Mouse (Mus musculus): ENCODE data around the gene F7.

The F7 gene

GRCm38 (mm10) chr8:13037569-13037968, 11.7 kb downstream of the F7 start:
- no peak for TF ChIP-seq CTCF (conservative IDR thresholded peaks at IDR 0.05; ENCODE audit: low read length)
- no peak for TF ChIP-seq POU5F1 (IDR thresholded peaks at IDR 0.05; ENCODE audit: borderline replicate concordance, low read length)
- no peak for TF ChIP-seq NANOG (IDR thresholded peaks at IDR 0.05; ENCODE audit: borderline replicate concordance, low read length)
- H3K36me3 ChIP-seq (ENCODE audit: insufficient read depth, low read length) = no peaks in the 10 kb centered on the region
- H3K4me3 ChIP-seq (replicated peaks; ENCODE audit: low read length) = no peak overlapping the region
- no peaks in the 10 kb centered on the region for H3K27me3 ChIP-seq (ENCODE audit: insufficient read depth, low read length)
- no peaks in the 10 kb centered on the region for H3K9me3 ChIP-seq (ENCODE audit: low read length)
- 0 out of 2 replicates have a peak, but pooled peaks cover 5% of the 10 kb centered on the region for H3K4me1 ChIP-seq (replicated peaks; ENCODE audit: low read depth, low read length)

GRCm38 (mm10) chr8:13039054-13039453, 13.2 kb downstream of the F7 start:
- H3K4me3 ChIP-seq (replicated peaks; ENCODE audit: low read length) = no peak overlapping the region

GRCm38 (mm10) chr8:13041459-13041858, 15.6 kb downstream of the F7 start:
- Histone ChIP-seq H3K36me3 (ENCODE audit: insufficient read depth, low read length) (no peaks in the 10 kb centered on the region), H3K4me3 (replicated peaks; ENCODE audit: low read length) (no peak overlapping the region), H3K27me3 (ENCODE audit: insufficient read depth, low read length) (no peaks in the 10 kb centered on the region), H3K9me3 (ENCODE audit: low read length) (no peaks in the 10 kb centered on the region), H3K4me1 (replicated peaks; ENCODE audit: low read depth, low read length) (no peaks in the 10 kb centered on the region)
- TF ChIP-seq NANOG (IDR thresholded peaks at IDR 0.05; ENCODE audit: borderline replicate concordance, low read length) (no peak), POU5F1 (IDR thresholded peaks at IDR 0.05; ENCODE audit: borderline replicate concordance, low read length) (no peak), CTCF (conservative IDR thresholded peaks at IDR 0.05; ENCODE audit: low read length) (no peak)

More at GRCm38 (mm10) chr8:13039054-13039453, 13.2 kb downstream of the F7 start:
- no peak for TF ChIP-seq NANOG (IDR thresholded peaks at IDR 0.05; ENCODE audit: borderline replicate concordance, low read length)
- no peak for TF ChIP-seq POU5F1 (IDR thresholded peaks at IDR 0.05; ENCODE audit: borderline replicate concordance, low read length)
- no peak for TF ChIP-seq CTCF (conservative IDR thresholded peaks at IDR 0.05; ENCODE audit: low read length)
- no peaks in the 10 kb centered on the region for H3K27me3 ChIP-seq (ENCODE audit: insufficient read depth, low read length)
- H3K4me1 ChIP-seq (replicated peaks; ENCODE audit: low read depth, low read length) = no peaks in the 10 kb centered on the region
- no peaks in the 10 kb centered on the region for H3K9me3 ChIP-seq (ENCODE audit: low read length)
- no peaks in the 10 kb centered on the region for H3K36me3 ChIP-seq (ENCODE audit: insufficient read depth, low read length)

- Histone ChIP-seq H3K4me1 (replicated peaks; ENCODE audit: low read depth, low read length) (peaks cover 5% of the 10 kb centered on the region), H3K4me3 (replicated peaks; ENCODE audit: low read length) (no peak overlapping the region), H3K36me3 (ENCODE audit: insufficient read depth, low read length) (no peaks in the 10 kb centered on the region), H3K27me3 (ENCODE audit: insufficient read depth, low read length) (no peaks in the 10 kb centered on the region), H3K9me3 (ENCODE audit: low read length) (peaks cover 12% of the 10 kb centered on the region)
- TF ChIP-seq NANOG (IDR thresholded peaks at IDR 0.05; ENCODE audit: borderline replicate concordance, low read length) (no peak), POU5F1 (IDR thresholded peaks at IDR 0.05; ENCODE audit: borderline replicate concordance, low read length) (no peak), CTCF (conservative IDR thresholded peaks at IDR 0.05; ENCODE audit: low read length) (no peak)
These were observed 21.8 kb downstream of the F7 start for GRCm38 (mm10) chr8:13047652-13048051.

GRCm38 (mm10) chr8:13050550-13050949, 24.7 kb downstream of the F7 start:
- peaks cover 12% of the 10 kb centered on the region for H3K9me3 ChIP-seq (ENCODE audit: low read length)
- H3K36me3 ChIP-seq (ENCODE audit: insufficient read depth, low read length) = no peaks in the 10 kb centered on the region
- no peaks in the 10 kb centered on the region for H3K27me3 ChIP-seq (ENCODE audit: insufficient read depth, low read length)
- TF ChIP-seq POU5F1 (IDR thresholded peaks at IDR 0.05; ENCODE audit: borderline replicate concordance, low read length) = no peak
- peak; percentile 93 for TF ChIP-seq NANOG (IDR thresholded peaks at IDR 0.05; ENCODE audit: borderline replicate concordance, low read length)
- TF ChIP-seq CTCF (conservative IDR thresholded peaks at IDR 0.05; ENCODE audit: low read length) = no peak
- H3K4me1 ChIP-seq (replicated peaks; ENCODE audit: low read depth, low read length) = peaks cover 8% of the 10 kb centered on the region
- H3K4me3 ChIP-seq (replicated peaks; ENCODE audit: low read length) = no peak overlapping the region

- TF ChIP-seq POU5F1 (IDR thresholded peaks at IDR 0.05; ENCODE audit: borderline replicate concordance, low read length) = no peak
- no peak for TF ChIP-seq CTCF (conservative IDR thresholded peaks at IDR 0.05; ENCODE audit: low read length)
- no peak for TF ChIP-seq NANOG (IDR thresholded peaks at IDR 0.05; ENCODE audit: borderline replicate concordance, low read length)
- H3K4me1 ChIP-seq (replicated peaks; ENCODE audit: low read depth, low read length) = peaks cover 13% of the 10 kb centered on the region; the same call in 1 of the 2 replicates
- no peaks in the 10 kb centered on the region for H3K9me3 ChIP-seq (ENCODE audit: low read length)
- no peaks in the 10 kb centered on the region for H3K36me3 ChIP-seq (ENCODE audit: insufficient read depth, low read length)
- no peaks in the 10 kb centered on the region for H3K27me3 ChIP-seq (ENCODE audit: insufficient read depth, low read length)
- H3K4me3 ChIP-seq (replicated peaks; ENCODE audit: low read length) = no peak overlapping the region
These were observed 31.5 kb downstream of the F7 start for GRCm38 (mm10) chr8:13057351-13057750.

- Histone ChIP-seq H3K4me3 (replicated peaks; ENCODE audit: low read length) (peak within 1 kb of the TSS; percentile 10; the same call in 1 of the 2 replicates), H3K36me3 (ENCODE audit: insufficient read depth, low read length) (no peaks in the 10 kb centered on the region), H3K27me3 (ENCODE audit: insufficient read depth, low read length) (0 out of 2 replicates have a peak, but pooled peaks cover 5% of the 10 kb centered on the region), H3K9me3 (ENCODE audit: low read length) (no peaks in the 10 kb centered on the region), H3K4me1 (replicated peaks; ENCODE audit: low read depth, low read length) (peaks cover 11% of the 10 kb centered on the region; the same call in 1 of the 2 replicates)
- TF ChIP-seq NANOG (IDR thresholded peaks at IDR 0.05; ENCODE audit: borderline replicate concordance, low read length) = no peak
- TF ChIP-seq POU5F1 (IDR thresholded peaks at IDR 0.05; ENCODE audit: borderline replicate concordance, low read length) = no peak
- no peak for TF ChIP-seq CTCF (conservative IDR thresholded peaks at IDR 0.05; ENCODE audit: low read length)
These were observed 34.8 kb downstream of the F7 start, which contains the start of gene Proz for GRCm38 (mm10) chr8:13060441-13061150. Proz (plus strand) TSS chr8:13060914.

GRCm38 (mm10) chr8:13063112-13063511, 37.3 kb downstream of the F7 start:
- H3K4me1 ChIP-seq (replicated peaks; ENCODE audit: low read depth, low read length) = peaks cover 8% of the 10 kb centered on the region; the same call in 1 of the 2 replicates
- no peaks in the 10 kb centered on the region for H3K36me3 ChIP-seq (ENCODE audit: insufficient read depth, low read length)
- H3K4me3 ChIP-seq (replicated peaks; ENCODE audit: low read length) = no peak overlapping the region
- no peaks in the 10 kb centered on the region for H3K9me3 ChIP-seq (ENCODE audit: low read length)
- H3K27me3 ChIP-seq (ENCODE audit: insufficient read depth, low read length) = 0 out of 2 replicates have a peak, but pooled peaks cover 5% of the 10 kb centered on the region
- no peak for TF ChIP-seq NANOG (IDR thresholded peaks at IDR 0.05; ENCODE audit: borderline replicate concordance, low read length)
- no peak for TF ChIP-seq POU5F1 (IDR thresholded peaks at IDR 0.05; ENCODE audit: borderline replicate concordance, low read length)
- no peak for TF ChIP-seq CTCF (conservative IDR thresholded peaks at IDR 0.05; ENCODE audit: low read length)

Data from E14TG2a.4 (cell line).